Mouse (Mus musculus) CH12.LX (cell line): ENCODE measurements around the gene Prepl. TPM values are rescaled to one million over a fixed set of nuclear protein-coding genes. Genes with fewer than 3 reads are reported as not detected.

Experiments
- DNase-seq: peaks from one replicate; pipeline ENCODE4 v3.0.0-alpha.2; 2013; ENCODE audit errors: extremely low read depth
- H3K27ac ChIP-seq: 2 replicates; pipeline ENCODE4 v1.5.1; 2012; ENCODE audit warnings: low read depth, mild to moderate bottlenecking, control low read depth, moderate library complexity; ENCODE audit not compliant: insufficient read depth
- H3K27me3 ChIP-seq: replicated peaks from 2 replicates; pipeline ENCODE3; 2012; ENCODE audit warnings: inconsistent platforms
- H3K36me3 ChIP-seq, 2 experiments: replicated peaks in 1 of 2; 2 replicates each; pipeline versions ENCODE3 to v1.6.1; 2012; ENCODE audit warnings: inconsistent platforms in 1 of 2, low read length in 1 of 2, mild to moderate bottlenecking in 1 of 2, mixed read lengths in 1 of 2, moderate library complexity in 1 of 2; ENCODE audit not compliant: control insufficient read depth in 1 of 2, insufficient read depth in 1 of 2
- H3K4me1 ChIP-seq, 2 experiments: 2 replicates each; pipeline ENCODE4 v1.6.1; 2012; ENCODE audit warnings: inconsistent platforms in 1 of 2, moderate library complexity in 1 of 2; ENCODE audit not compliant: insufficient read depth in 2 of 2, control insufficient read depth in 1 of 2
- H3K4me2 ChIP-seq: 2 replicates; pipeline ENCODE4 v1.6.1; 2012; ENCODE audit warnings: low read depth, mild to moderate bottlenecking, control low read depth; ENCODE audit not compliant: poor library complexity, insufficient read depth, severe bottlenecking
- H3K4me3 ChIP-seq, 3 experiments: fragments of 150-350 bp in 1 of 3; sonication (generic) in 1 of 3; replicated peaks in 1 of 3; 2 replicates each; pipeline versions ENCODE3 to v1.5.1; 2011 to 2012; ENCODE audit warnings: low read depth in 2 of 3, low read length in 2 of 3, mild to moderate bottlenecking in 2 of 3, moderate library complexity in 2 of 3, control low read depth in 1 of 3, improper control_type of control experiment in 1 of 3, inconsistent platforms in 1 of 3, mixed read lengths in 1 of 3; ENCODE audit not compliant: poor library complexity in 1 of 3
- H3K79me2 ChIP-seq: replicated peaks from 2 replicates; pipeline ENCODE4 v1.6.1; 2012; ENCODE audit warnings: mild to moderate bottlenecking, moderate library complexity; ENCODE audit not compliant: control insufficient read depth, poor library complexity, insufficient read depth, severe bottlenecking; ENCODE audit errors: extremely low read depth
- H3K9ac ChIP-seq: 2 replicates; pipeline ENCODE4 v1.6.1; 2012; ENCODE audit warnings: low read depth, mild to moderate bottlenecking, control low read depth, moderate library complexity; ENCODE audit not compliant: insufficient read depth
- H3K9me3 ChIP-seq: replicated peaks from 2 replicates; pipeline ENCODE3; 2012; ENCODE audit warnings: low read length, inconsistent platforms, mixed read lengths
- CHD1 ChIP-seq: IDR thresholded peaks from 2 replicates; pipeline ENCODE4 v1.6.1; 2012; ENCODE audit warnings: low read depth, low read length, improper control_type of control experiment, inconsistent platforms
- CHD2 ChIP-seq: IDR thresholded peaks from 2 replicates; pipeline ENCODE4 v1.6.1; 2011; ENCODE audit warnings: low read length, improper control_type of control experiment
- CTCF ChIP-seq, 2 experiments: IDR thresholded peaks in 1 of 2; conservative IDR thresholded peaks in 1 of 2; 2 replicates each; pipeline ENCODE4 v1.5.1; 2011 to 2012; ENCODE audit warnings: low read depth in 2 of 2, low read length in 2 of 2, improper control_type of control experiment in 1 of 2, inconsistent platforms in 1 of 2, mild to moderate bottlenecking in 1 of 2, moderate library complexity in 1 of 2
- ETS1 ChIP-seq: conservative IDR thresholded peaks from 2 replicates; pipeline ENCODE4 v1.6.1; 2012; ENCODE audit warnings: low read depth, mild to moderate bottlenecking, inconsistent platforms, low read length, improper control_type of control experiment, moderate library complexity
- GABPA ChIP-seq: IDR thresholded peaks from 2 replicates; pipeline ENCODE4 v1.6.1; 2012; ENCODE audit warnings: low read depth, low read length, improper control_type of control experiment, inconsistent platforms; ENCODE audit not compliant: insufficient replicate concordance
- JUN ChIP-seq: IDR thresholded peaks from 2 replicates; pipeline ENCODE4 v1.6.1; 2011; ENCODE audit warnings: low read depth, mild to moderate bottlenecking, low read length, improper control_type of control experiment, moderate library complexity; ENCODE audit not compliant: insufficient read depth
- JUND ChIP-seq: conservative IDR thresholded peaks from 2 replicates; pipeline ENCODE4 v1.6.1; 2011; ENCODE audit warnings: low read depth, low read length, improper control_type of control experiment
- MAX ChIP-seq: IDR thresholded peaks from 2 replicates; pipeline ENCODE4 v1.6.1; 2011; ENCODE audit warnings: low read length, improper control_type of control experiment
- MEF2A ChIP-seq: IDR thresholded peaks from 2 replicates; pipeline ENCODE4 v1.6.1; 2014; ENCODE audit warnings: low read depth, mild to moderate bottlenecking, inconsistent platforms, low read length, improper control_type of control experiment, borderline replicate concordance
- MYC ChIP-seq: IDR thresholded peaks from 2 replicates; pipeline ENCODE4 v1.6.1; 2011; ENCODE audit warnings: low read depth, mild to moderate bottlenecking, improper control_type of control experiment, low read length
- NELFE ChIP-seq: IDR thresholded peaks from 2 replicates; pipeline ENCODE4 v1.6.1; 2011; ENCODE audit warnings: low read depth, low read length, improper control_type of control experiment
- POLR2AphosphoS2 ChIP-seq: IDR thresholded peaks from 2 replicates; pipeline ENCODE4 v1.6.1; 2011; ENCODE audit warnings: low read depth, low read length, improper control_type of control experiment
- RCOR1 ChIP-seq: conservative IDR thresholded peaks from 2 replicates; pipeline ENCODE4 v1.6.1; 2012; ENCODE audit warnings: low read depth, mild to moderate bottlenecking, inconsistent platforms, low read length, improper control_type of control experiment
- SIN3A ChIP-seq: IDR thresholded peaks from 2 replicates; pipeline ENCODE4 v1.6.1; 2012; ENCODE audit warnings: low read length, improper control_type of control experiment, inconsistent platforms
- TCF12 ChIP-seq: IDR thresholded peaks from 2 replicates; pipeline ENCODE4 v1.6.1; 2014; ENCODE audit warnings: low read depth, mild to moderate bottlenecking, inconsistent platforms, low read length, improper control_type of control experiment
- UBTF ChIP-seq: IDR thresholded peaks from 2 replicates; pipeline ENCODE4 v1.6.1; 2012; ENCODE audit warnings: low read depth, mild to moderate bottlenecking, inconsistent platforms, low read length, improper control_type of control experiment, moderate library complexity
- USF2 ChIP-seq: conservative IDR thresholded peaks from 2 replicates; pipeline ENCODE4 v1.6.1; 2011; ENCODE audit warnings: low read depth, low read length, improper control_type of control experiment
- ZNF384 ChIP-seq: IDR thresholded peaks from 2 replicates; pipeline ENCODE4 v1.6.1; 2012; ENCODE audit warnings: low read depth, low read length, improper control_type of control experiment, inconsistent platforms
- dilution Hi-C: fragments of 300-500 bp; cut with MboI; formaldehyde crosslinking; loops from 2 replicates; pipeline ENCODE4 v1.14.3; 2020; ENCODE audit warnings: low sequenced_read_pairs; ENCODE audit not compliant: extremely low pct_unique_long_range_greater_than_20kb, extremely low pct_ligation_motif_present
- in situ Hi-C: fragments of 300-500 bp; cut with MboI; formaldehyde crosslinking; loops from 3 replicates; pipeline ENCODE4 v1.14.3; 2019; ENCODE audit warnings: low sequenced_read_pairs, low pct_ligation_motif_present, low pct_unique_long_range_greater_than_20kb, mixed read lengths
- polyA plus RNA-seq: library from polyadenylated mRNA; unstranded; fragments of >175 nt; gene quantifications from 2 replicates; pipeline ENCODE4 v1.2.1, GENCODE M21; 2012; ENCODE audit warnings: low read depth; ENCODE audit not compliant: insufficient read length
- total RNA-seq, 2 experiments: library from RNA; depleted of rRNA; stranded (reverse); fragments of 300-350 nt in 1 of 2; fragments of >200 nt in 1 of 2; gene quantifications; 2 replicates each; pipeline ENCODE4 v1.2.3; 2012 to 2014

Prepl gene
- total and polyA plus RNA-seq, 3 experiments, result 7.0 to 22.9 (median 8.5) TPM

- H3K9me3 ChIP-seq, result no peaks in the 10 kb centered on the region
Observed at GRCm38 (mm10) chr17:85059136-85059535, 30.9 kb downstream of the Prepl start.

GRCm38 (mm10) chr17:85058276-85058675 is 31.8 kb downstream of the Prepl start:
- dilution Hi-C loops (no loop called here), in situ Hi-C loops (no loop called here)
- H3K9me3 ChIP-seq, result no peaks in the 10 kb centered on the region
- no peak for DNase-seq
- no peaks in the 10 kb centered on the region for H3K27me3 ChIP-seq
- H3K4me3 ChIP-seq, result no peak overlapping the region
- no peak overlapping the region for H3K27ac ChIP-seq
- no peak overlapping the region for H3K4me2 ChIP-seq
- TF ChIP-seq MAX (no peak), JUND (no peak), RCOR1 (no peak), SIN3A (no peak), POLR2AphosphoS2 (no peak), CTCF (conservative IDR thresholded peaks at IDR 0.05 in 1 of 2, IDR thresholded peaks at IDR 0.05 in 1 of 2; ENCODE audit: low read depth in 2 of 2, low read length in 2 of 2) (no peak), GABPA (no peak), UBTF (no peak), ETS1 (no peak), CHD2 (no peak), TCF12 (no peak), JUN (no peak), CHD1 (no peak), ZNF384 (no peak), USF2 (no peak), MYC (no peak), MEF2A (no peak), NELFE (no peak)
- no peak overlapping the region for H3K9ac ChIP-seq
- H3K79me2 ChIP-seq, result no peaks in the 10 kb centered on the region
- no peaks in the 10 kb centered on the region for H3K4me1 ChIP-seq
- H3K36me3 ChIP-seq, result peaks cover 0 to 10% of the 10 kb centered on the region in 2 experiments

More at GRCm38 (mm10) chr17:85059136-85059535, 30.9 kb downstream of the Prepl start:
- H3K9ac ChIP-seq, result no peak overlapping the region
- no peak for DNase-seq
- H3K36me3 ChIP-seq, result peaks cover 4 to 17% of the 10 kb centered on the region in 2 experiments
- in situ Hi-C loops (no loop called here), dilution Hi-C loops (no loop called here)
- H3K4me3 ChIP-seq, result no peak overlapping the region
- H3K79me2 ChIP-seq, result no peaks in the 10 kb centered on the region
- H3K27me3 ChIP-seq, result no peaks in the 10 kb centered on the region
- no peaks in the 10 kb centered on the region for H3K4me1 ChIP-seq
- H3K27ac ChIP-seq, result no peak overlapping the region
- TF ChIP-seq NELFE (no peak), JUN (no peak), RCOR1 (no peak), UBTF (no peak), USF2 (no peak)
- TF ChIP-seq, all 38 proteins: peak for 0
- H3K4me2 ChIP-seq, result no peak overlapping the region
